Mouse (Mus musculus): ENCODE results near the gene Gm11627.

DNA sequence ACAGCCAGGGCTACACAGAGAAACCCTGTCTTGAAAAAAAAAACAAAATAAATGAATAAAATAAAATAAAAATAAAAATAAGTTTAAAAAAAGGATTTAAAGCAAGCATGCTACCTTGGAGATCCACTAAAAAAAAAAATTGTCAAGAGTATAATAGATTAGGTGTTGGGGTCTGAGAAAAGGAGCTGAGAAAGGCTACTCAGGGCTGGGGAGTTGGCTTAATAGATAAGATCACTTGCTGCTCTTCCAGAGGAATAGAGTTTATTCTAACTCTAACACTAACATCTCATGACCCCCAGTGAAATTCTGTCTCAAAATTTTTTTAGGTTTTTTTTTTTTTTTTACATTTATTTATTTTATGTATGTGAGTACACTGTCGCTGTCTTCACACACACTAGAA lies 13.0 kb downstream of the Gm11627 start:
- TF ChIP-seq CTCF (IDR thresholded peaks at IDR 0.05) (no peak), EP300 (IDR thresholded peaks at IDR 0.05; ENCODE audit: insufficient read depth, low read depth, low read length) (no peak)

Measured in heart, adult 2 months (tissue).